22 mouse cellular contexts compared by ENCODE assay signal in genomic region chr14:76497187-76497586, GRCm38 (mm10). TPM values are rescaled to one million over a fixed set of nuclear protein-coding genes. Genes with fewer than 3 reads are reported as not detected.
A peak's percentile ranks its signal among the peaks of the same experiment; 100 is the strongest.
DNase-seq lines count a peak whose midpoint lies in the region; ATAC-seq and TF ChIP-seq lines count a peak whose summit lies in the region.
"Had no signal": no experiment of that assay in that cellular context is flagged by ENCODE, and none has a peak within 500 bp of the region (broad histone marks: within the 10 kb centered on the region; RNA-seq: fewer than 3 reads in every experiment).

No protein-coding gene starts in this region.

- no peak overlapping the region for H3K27ac ChIP-seq in forebrain, embryonic 14.5 days (ENCODE audit: low read depth, low read length)
- H3K27ac ChIP-seq in forebrain, embryonic 11.5 days (ENCODE audit: low read depth, low read length): no peak overlapping the region
- no peak overlapping the region for H3K27ac ChIP-seq in forebrain, embryonic 16.5 days (ENCODE audit: low read length)
- H3K27ac ChIP-seq: embryonic facial prominence, embryonic 13.5 days; embryonic facial prominence, embryonic 15.5 days had no signal

- TF ChIP-seq CTCF in brain, embryonic 14.5 days (IDR thresholded peaks at IDR 0.05; ENCODE audit: borderline replicate concordance, extremely low read depth, insufficient read depth, insufficient read length): no peak

- no peaks in the 10 kb centered on the region for H3K27me3 ChIP-seq in forebrain, embryonic 14.5 days (replicated peaks; ENCODE audit: control insufficient read depth, insufficient read depth, low read length)
- H3K27me3 ChIP-seq in forebrain, embryonic 11.5 days (ENCODE audit: control insufficient read depth, insufficient read depth, low read length): no peaks in the 10 kb centered on the region
- no peaks in the 10 kb centered on the region for H3K27me3 ChIP-seq in forebrain, embryonic 16.5 days (replicated peaks; ENCODE audit: control insufficient read depth, insufficient read depth, low read length)
- H3K27me3 ChIP-seq: embryonic facial prominence, embryonic 13.5 days; embryonic facial prominence, embryonic 15.5 days had no signal

- H3K4me2 ChIP-seq in forebrain, embryonic 14.5 days (ENCODE audit: low read length): no peak overlapping the region
- no peak overlapping the region for H3K4me2 ChIP-seq in forebrain, embryonic 11.5 days (ENCODE audit: low read depth, low read length, severe bottlenecking)
- no peak overlapping the region for H3K4me2 ChIP-seq in forebrain, embryonic 16.5 days (ENCODE audit: low read length)
- H3K4me2 ChIP-seq: embryonic facial prominence, embryonic 13.5 days; embryonic facial prominence, embryonic 15.5 days had no signal

- H3K4me1 ChIP-seq in forebrain, embryonic 14.5 days (ENCODE audit: control insufficient read depth, insufficient read depth, low read length): peaks cover 5% of the 10 kb centered on the region; the same call in 1 of the 2 replicates
- H3K4me1 ChIP-seq in forebrain, embryonic 11.5 days (replicated peaks; ENCODE audit: control insufficient read depth, insufficient read depth, low read length): no peaks in the 10 kb centered on the region; the same call in 1 of the 2 replicates
- H3K4me1 ChIP-seq in forebrain, embryonic 16.5 days (replicated peaks; ENCODE audit: control insufficient read depth, insufficient read depth, low read length): peaks cover 13% of the 10 kb centered on the region
- H3K4me1 ChIP-seq: embryonic facial prominence, embryonic 15.5 days had no signal

- H3K9ac ChIP-seq in forebrain, embryonic 14.5 days (ENCODE audit: low read length): no peak overlapping the region
- no peak overlapping the region for H3K9ac ChIP-seq in forebrain, embryonic 11.5 days (ENCODE audit: low read length)
- H3K9ac ChIP-seq in forebrain, embryonic 16.5 days (replicated peaks; ENCODE audit: low read depth, low read length): no peak overlapping the region
- H3K9ac ChIP-seq: embryonic facial prominence, embryonic 13.5 days; embryonic facial prominence, embryonic 15.5 days had no signal

- DNase-seq in forebrain, embryonic 14.5 days (ENCODE audit: low spot score): peak; percentile 55
- DNase-seq in forebrain, embryonic 11.5 days (ENCODE audit: low spot score): no peak
- DNase-seq in layer of hippocampus, adult 11-12 months (ENCODE audit: low spot score): peak; percentile 7
- DNase-seq in layer of hippocampus, adult 8-10 months (ENCODE audit: low spot score in 2 of 2): no peak
- peak; percentile 55 for DNase-seq in brain, embryonic 14.5 days (ENCODE audit: low read depth)
- no peak for DNase-seq in urinary bladder, postnatal 36 days (ENCODE audit: low spot score in 2 of 2)
- no peak for DNase-seq in adrenal gland, postnatal 25 days
- DNase-seq: adrenal gland, adult 2 months; adrenal gland, postnatal 10 days; adrenal gland, postnatal 36 days; cerebellum, adult 11 months; cerebellum, adult 18-20 months; cerebellum, adult 8-10 months; cerebellum, adult 9-11 months; cerebellum, postnatal 14 days; cerebellum, postnatal 36 days; embryo, embryonic 11 days had no signal

- no peak for TF ChIP-seq POLR2A in brain, embryonic 14.5 days (IDR thresholded peaks at IDR 0.05; ENCODE audit: borderline replicate concordance, extremely low read depth, insufficient read depth, insufficient read length, poor library complexity, severe bottlenecking)

- no peaks in the 10 kb centered on the region for H3K9me3 ChIP-seq in forebrain, embryonic 14.5 days (replicated peaks; ENCODE audit: control insufficient read depth, low read length)
- H3K9me3 ChIP-seq in forebrain, embryonic 11.5 days (ENCODE audit: control insufficient read depth, low read length): no peaks in the 10 kb centered on the region
- H3K9me3 ChIP-seq in forebrain, embryonic 16.5 days (ENCODE audit: control insufficient read depth, low read length): no peaks in the 10 kb centered on the region
- H3K9me3 ChIP-seq: embryonic facial prominence, embryonic 13.5 days; embryonic facial prominence, embryonic 15.5 days had no signal

- H3K4me3 ChIP-seq in forebrain, embryonic 14.5 days (ENCODE audit: low read depth, low read length): no peak overlapping the region
- no peak overlapping the region for H3K4me3 ChIP-seq in forebrain, embryonic 11.5 days (ENCODE audit: low read depth, low read length)
- no peak overlapping the region for H3K4me3 ChIP-seq in forebrain, embryonic 16.5 days (replicated peaks; ENCODE audit: low read length)
- H3K4me3 ChIP-seq: embryonic facial prominence, embryonic 13.5 days; embryonic facial prominence, embryonic 15.5 days; erythroblast, embryonic 14.5 days had no signal

- 17% methylated on average over 9 of the region's 9 CpGs for WGBS in forebrain, embryonic 14.5 days
- 60% methylated on average over 9 of the region's 9 CpGs for WGBS in forebrain, embryonic 11.5 days
- 25% methylated on average over 9 of the region's 9 CpGs for WGBS in forebrain, embryonic 16.5 days

- peaks cover 10% of the 10 kb centered on the region for H3K36me3 ChIP-seq in forebrain, embryonic 14.5 days (ENCODE audit: control insufficient read depth, insufficient read depth, low read length)
- H3K36me3 ChIP-seq in forebrain, embryonic 11.5 days (ENCODE audit: control insufficient read depth, insufficient read depth, low read length): no peaks in the 10 kb centered on the region
- H3K36me3 ChIP-seq in forebrain, embryonic 16.5 days (ENCODE audit: control insufficient read depth, insufficient read depth): 0 out of 2 replicates have a peak, but pooled peaks cover 4% of the 10 kb centered on the region

- peak; percentile 40; the same call in 1 of the 2 replicates for ATAC-seq in forebrain, embryonic 14.5 days
- no peak for ATAC-seq in forebrain, embryonic 11.5 days (replicated peaks; ENCODE audit: low FRiP score)
- peak; percentile 24; the same call in 1 of the 2 replicates for ATAC-seq in forebrain, embryonic 16.5 days

RNA-seq across cellular contexts. Expression of gene Serp2, which starts 59.5 kb away (rescaled TPM):
- polyA plus RNA-seq in forebrain, embryonic 14.5 days (2014; fragmentation: Nextera tagmentation; extraction: Ambion mirVana): 141 and 147 TPM in 2 replicates
- 29.3 and 33.3 TPM in 2 replicates for polyA plus RNA-seq in forebrain, embryonic 11.5 days (2014; fragmentation: Nextera tagmentation; extraction: Ambion mirVana)
- total RNA-seq in layer of hippocampus, adult 8-10 months (2022): 100 to 1,000 TPM; 112 to 138 (median 129) TPM
- 115 and 121 TPM in 2 replicates for polyA plus RNA-seq in brain, embryonic 14.5 days (2012; rRNA removed)
- 124 and 163 TPM in 2 replicates for polyA plus RNA-seq in forebrain, embryonic 16.5 days (2015; fragmentation: Nextera tagmentation; extraction: Ambion mirVana)
- total RNA-seq in adrenal gland, postnatal 25 days (2021): 4.9 and 5.8 TPM in 2 replicates
- total RNA-seq: common myeloid progenitor, adult 5-6 weeks had no signal

Comparison
In these comparisons a context has a peak if more than half of its experiments do, and no peak if none do; other contexts are left out.
1. DNase-seq: peak in forebrain, embryonic 14.5 days (single experiment), layer of hippocampus, adult 11-12 months (single experiment) and brain, embryonic 14.5 days (single experiment); none in forebrain, embryonic 11.5 days (single experiment), layer of hippocampus, adult 8-10 months (0 of 2), urinary bladder, postnatal 36 days (0 of 2) and adrenal gland, postnatal 25 days (single experiment).